Mouse (Mus musculus) kidney, embryonic 15.5 days (tissue): ENCODE results near the gene Tbck. TPM values are rescaled to one million over a fixed set of nuclear protein-coding genes. Genes with fewer than 3 reads are reported as not detected.

Experiments used
- ATAC-seq: fragments of 200-750 bp; cut with Nextera tagmentation; replicated peaks from 2 replicates; pipeline ENCODE4 v1.8.0; 2017; ENCODE audit warnings: moderate TSS enrichment; ENCODE audit not compliant: low FRiP score
- H3K27ac ChIP-seq: fragments of 300-500 bp; sonication (generic); 2 replicates; pipeline ENCODE4 v1.5.1; 2015; ENCODE audit warnings: mild to moderate bottlenecking, inconsistent platforms
- H3K27me3 ChIP-seq: fragments of 300-500 bp; sonication (generic); 2 replicates; pipeline ENCODE4 v1.6.1; 2015; ENCODE audit warnings: inconsistent platforms
- H3K36me3 ChIP-seq: fragments of 300-500 bp; sonication (generic); 2 replicates; pipeline ENCODE4 v1.6.1; 2015; ENCODE audit warnings: inconsistent platforms
- H3K4me1 ChIP-seq: fragments of 300-500 bp; sonication (generic); 2 replicates; pipeline ENCODE4 v1.6.1; 2015; ENCODE audit warnings: inconsistent platforms
- H3K4me2 ChIP-seq: fragments of 300-500 bp; sonication (generic); 2 replicates; pipeline ENCODE4 v1.6.1; 2015; ENCODE audit warnings: moderate library complexity, mild to moderate bottlenecking, inconsistent platforms
- H3K4me3 ChIP-seq: fragments of 300-500 bp; sonication (generic); replicated peaks from 2 replicates; pipeline ENCODE4 v1.5.1; 2015; ENCODE audit warnings: mild to moderate bottlenecking, inconsistent platforms
- H3K9ac ChIP-seq: fragments of 300-500 bp; sonication (generic); 2 replicates; pipeline ENCODE4 v1.6.1; 2015; ENCODE audit warnings: mild to moderate bottlenecking, inconsistent platforms
- H3K9me3 ChIP-seq: fragments of 300-500 bp; sonication (generic); replicated peaks from 2 replicates; pipeline ENCODE4 v1.6.1; 2016; ENCODE audit warnings: inconsistent platforms
- WGBS: fragments of 180-500 bp; shearing (Covaris S2); methylation state at CpG from one replicate; pipeline ENCODE4 v1.1.7; 2015; ENCODE audit warnings: mixed read lengths; 5-methylcytosine and 5-hydroxymethylcytosine counted together
- polyA plus RNA-seq: library from polyadenylated mRNA; unstranded; fragments of >200 nt; fragmentation: Nextera tagmentation; extraction: Ambion mirVana; gene quantifications from 2 replicates; pipeline ENCODE4 v1.2.1, GENCODE M21; 2015

Tbck gene
- polyA plus RNA-seq, 1 experiment from 2014 or later = 22.6 TPM

DNA sequence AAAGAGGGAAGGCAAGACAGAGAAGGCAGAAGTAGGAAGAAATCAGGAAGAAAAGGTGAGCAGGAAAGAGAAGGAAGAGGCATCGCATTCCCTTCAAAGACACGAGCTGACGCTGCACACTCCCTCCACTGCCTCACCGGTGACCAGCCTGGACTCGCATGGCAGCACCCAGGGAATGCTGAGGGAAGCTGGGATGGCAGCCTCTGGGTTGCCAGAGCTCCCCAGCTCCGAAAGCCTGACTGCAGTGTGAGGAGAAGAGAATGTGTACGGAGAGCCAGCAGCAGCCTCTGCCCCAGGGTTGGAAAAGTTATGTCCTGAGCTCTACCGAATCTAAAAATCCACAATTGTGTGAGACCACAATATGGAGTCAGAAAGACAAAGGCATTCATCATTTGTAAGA is 155.6 kb downstream of the Tbck start:
- Histone ChIP-seq H3K27me3 (no peaks in the 10 kb centered on the region), H3K4me1 (no peaks in the 10 kb centered on the region), H3K9ac (no peak overlapping the region), H3K9me3 (no peaks in the 10 kb centered on the region), H3K4me3 (no peak overlapping the region), H3K36me3 (peaks cover 29% of the 10 kb centered on the region), H3K4me2 (no peak overlapping the region), H3K27ac (0 out of 2 replicates have a peak overlapping the region, but pooled peaks have one; percentile 11)
- WGBS = 58% methylated on average over 8 of the region's 8 CpGs
- peak; percentile 94 for ATAC-seq

DNA sequence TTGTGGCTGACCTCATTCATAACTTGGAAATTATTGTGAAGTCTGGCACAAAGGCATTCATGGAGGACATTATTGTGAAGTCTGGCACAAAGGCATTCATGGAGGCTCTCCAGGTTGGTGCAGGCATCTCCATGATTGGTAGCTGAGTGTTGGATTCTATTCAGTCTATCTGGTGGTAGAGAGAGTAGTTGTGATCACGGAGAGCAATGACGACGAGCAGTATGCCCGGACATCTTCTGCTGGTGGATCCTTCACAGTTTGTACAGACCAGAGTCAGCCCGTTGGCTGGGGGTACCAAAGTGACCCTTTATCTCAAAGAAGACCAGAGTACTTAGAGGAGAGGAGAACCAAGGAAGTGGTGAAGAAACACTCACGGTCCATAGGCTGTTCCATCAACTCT is 158.7 kb downstream of the Tbck start:
- Histone ChIP-seq H3K27ac (no peak overlapping the region), H3K9me3 (no peaks in the 10 kb centered on the region), H3K9ac (no peak overlapping the region), H3K27me3 (no peaks in the 10 kb centered on the region), H3K4me1 (no peaks in the 10 kb centered on the region), H3K36me3 (peaks cover 17% of the 10 kb centered on the region), H3K4me3 (no peak overlapping the region), H3K4me2 (no peak overlapping the region)
- WGBS = 90% methylated on average over 6 of the region's 6 CpGs
- ATAC-seq = no peak

DNA sequence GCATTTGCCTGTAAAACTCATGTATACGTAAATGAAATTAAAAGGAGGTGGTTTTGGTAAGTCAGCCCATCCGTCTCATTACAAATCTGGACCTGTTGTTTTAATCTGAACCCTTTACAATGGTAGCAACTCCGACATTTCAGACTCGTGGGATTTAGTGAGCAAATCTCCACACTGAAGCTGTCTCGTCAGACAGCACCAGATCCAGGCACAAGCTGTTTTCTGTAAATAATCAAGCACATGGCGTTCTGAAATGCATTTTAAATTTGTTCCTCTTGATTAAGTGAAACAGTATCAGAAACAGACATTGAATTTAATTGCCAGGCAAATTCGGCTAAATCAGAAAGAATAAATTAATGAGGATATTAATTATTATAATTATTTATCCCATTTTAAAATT is 165.7 kb downstream of the Tbck start:
- no peaks in the 10 kb centered on the region for H3K9me3 ChIP-seq
- no peak overlapping the region for H3K4me2 ChIP-seq
- H3K9ac ChIP-seq = no peak overlapping the region
- H3K4me1 ChIP-seq = peaks cover 8% of the 10 kb centered on the region; the same call in 1 of the 2 replicates
- 75% methylated on average over 7 of the region's 7 CpGs for WGBS
- H3K27ac ChIP-seq = no peak overlapping the region
- ATAC-seq = no peak
- H3K4me3 ChIP-seq = no peak overlapping the region
- no peaks in the 10 kb centered on the region for H3K36me3 ChIP-seq
- H3K27me3 ChIP-seq = no peaks in the 10 kb centered on the region

DNA sequence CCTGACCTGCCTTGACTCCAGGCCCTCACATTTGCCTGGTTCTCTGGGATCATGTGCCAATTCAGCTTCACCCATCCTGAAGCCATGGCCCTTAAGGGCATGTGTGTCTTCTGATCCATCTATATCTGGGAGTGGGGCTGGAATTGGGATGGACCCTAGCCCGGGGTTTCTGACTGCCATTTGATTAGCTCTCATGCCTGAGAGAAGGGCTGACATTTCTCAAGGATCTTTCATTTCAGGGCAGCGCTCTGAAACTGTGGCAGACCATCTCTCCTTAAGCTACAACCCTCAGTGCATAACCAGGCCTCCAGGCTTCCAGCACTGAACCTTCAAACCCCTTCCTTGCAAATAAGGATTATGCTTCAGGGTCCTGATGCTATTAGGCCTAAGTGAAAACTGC is 166.5 kb downstream of the Tbck start:
- H3K4me3 ChIP-seq = no peak overlapping the region
- 87% methylated on average over 2 of the region's 2 CpGs for WGBS
- no peaks in the 10 kb centered on the region for H3K27me3 ChIP-seq
- H3K36me3 ChIP-seq = no peaks in the 10 kb centered on the region
- no peak overlapping the region for H3K4me2 ChIP-seq
- no peak overlapping the region for H3K9ac ChIP-seq
- no peak for ATAC-seq
- no peak overlapping the region for H3K27ac ChIP-seq
- peaks cover 12% of the 10 kb centered on the region for H3K4me1 ChIP-seq
- no peaks in the 10 kb centered on the region for H3K9me3 ChIP-seq

DNA sequence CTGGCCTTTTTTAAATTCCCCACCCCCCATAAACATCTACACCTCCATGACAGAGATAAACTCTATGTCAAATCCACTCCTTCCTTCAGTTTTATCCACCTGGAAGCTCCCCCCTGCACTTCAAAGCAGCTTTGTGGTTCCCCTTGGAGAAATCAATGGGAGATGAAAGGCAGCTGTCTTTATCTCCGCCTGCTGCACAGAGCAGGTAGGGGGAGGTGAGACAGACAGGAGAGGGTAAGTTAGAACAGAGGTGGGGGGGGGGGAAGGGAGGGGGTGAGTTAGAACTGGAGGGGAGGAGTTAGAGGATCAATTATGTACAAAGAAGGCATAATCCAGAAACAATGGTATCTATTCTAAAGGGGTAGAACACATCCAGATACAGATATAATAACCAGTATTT is 167.5 kb downstream of the Tbck start:
- no peak overlapping the region for H3K9ac ChIP-seq
- no peak for ATAC-seq
- H3K4me2 ChIP-seq = no peak overlapping the region
- H3K9me3 ChIP-seq = no peaks in the 10 kb centered on the region
- H3K27ac ChIP-seq = no peak overlapping the region
- no peak overlapping the region for H3K4me3 ChIP-seq
- peaks cover 21% of the 10 kb centered on the region for H3K4me1 ChIP-seq
- no peaks in the 10 kb centered on the region for H3K36me3 ChIP-seq
- 74% methylated on average over 1 of the region's 1 CpGs for WGBS
- no peaks in the 10 kb centered on the region for H3K27me3 ChIP-seq

DNA sequence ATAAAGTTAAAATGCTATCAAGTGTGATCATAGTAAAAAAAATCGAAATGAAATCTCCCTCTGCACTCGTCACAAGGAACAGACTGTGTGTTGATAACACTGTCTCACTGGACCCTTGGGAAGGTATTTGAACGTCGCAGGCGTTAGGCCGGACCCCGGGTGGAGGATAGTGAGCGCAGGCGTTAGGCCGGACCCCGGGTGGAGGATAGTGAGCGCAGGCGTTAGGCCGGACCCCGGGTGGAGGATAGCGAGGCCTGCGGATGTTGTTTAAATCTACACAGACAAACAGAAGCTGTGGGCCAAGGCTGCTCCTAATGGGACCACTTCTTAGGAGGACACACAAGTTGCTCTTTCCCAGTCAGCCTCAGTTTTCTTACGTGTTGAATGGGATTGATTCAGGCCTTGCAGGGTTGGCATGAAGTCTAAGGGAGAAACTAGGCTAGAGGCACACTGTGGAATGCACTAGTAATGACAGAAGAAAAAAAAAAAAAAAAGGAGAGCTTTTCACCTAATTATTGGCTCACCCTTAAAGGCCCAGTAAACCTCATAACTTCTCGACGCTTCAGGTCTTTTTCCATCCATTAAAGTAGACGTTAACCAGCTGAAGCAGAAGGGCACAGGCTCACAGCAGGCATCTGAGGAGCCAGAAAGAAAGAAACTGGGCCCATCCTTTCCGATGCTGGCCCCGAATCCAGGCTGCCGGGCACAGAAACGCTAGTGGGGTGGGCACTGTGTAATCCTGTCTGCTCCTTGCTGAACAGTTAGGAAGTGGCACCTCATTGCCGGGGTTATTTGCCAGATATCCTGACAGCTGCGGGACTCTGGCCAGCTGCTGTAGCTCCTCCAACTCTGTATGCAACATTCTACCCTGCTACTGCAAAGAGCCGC is 168.1 kb downstream of the Tbck start:
- no peaks in the 10 kb centered on the region for H3K36me3 ChIP-seq
- no peak overlapping the region for H3K27ac ChIP-seq
- H3K27me3 ChIP-seq = no peaks in the 10 kb centered on the region
- ATAC-seq = no peak
- H3K4me1 ChIP-seq = peaks cover 25% of the 10 kb centered on the region
- no peak overlapping the region for H3K4me3 ChIP-seq
- no peak overlapping the region for H3K9ac ChIP-seq
- WGBS = 67% methylated on average over 28 of the region's 28 CpGs
- no peak overlapping the region for H3K4me2 ChIP-seq
- H3K9me3 ChIP-seq = no peaks in the 10 kb centered on the region

DNA sequence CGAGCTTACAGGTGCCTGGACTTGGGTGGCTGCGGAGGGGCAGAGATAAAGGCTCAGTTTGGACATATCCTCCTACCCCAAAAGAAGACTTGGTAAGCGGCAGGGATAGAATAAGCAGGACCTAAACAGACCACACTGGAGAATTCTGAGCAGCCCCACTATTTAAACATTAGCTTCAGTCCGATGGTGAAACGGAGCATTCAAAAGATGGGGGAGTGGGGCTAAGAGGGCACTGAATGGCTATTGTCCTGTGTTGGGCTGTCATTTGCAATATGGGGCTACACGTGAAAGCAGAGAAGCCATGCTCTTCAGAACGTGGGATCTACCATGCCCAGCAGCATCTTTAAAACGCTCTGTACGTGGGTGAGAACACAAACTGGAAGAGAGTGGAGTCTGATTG is 170.3 kb downstream of the Tbck start:
- H3K27me3 ChIP-seq = no peaks in the 10 kb centered on the region
- no peaks in the 10 kb centered on the region for H3K36me3 ChIP-seq
- no peak overlapping the region for H3K4me2 ChIP-seq
- peaks cover 37% of the 10 kb centered on the region for H3K4me1 ChIP-seq
- H3K27ac ChIP-seq = no peak overlapping the region
- ATAC-seq = no peak
- H3K9me3 ChIP-seq = no peaks in the 10 kb centered on the region
- H3K4me3 ChIP-seq = no peak overlapping the region
- 81% methylated on average over 9 of the region's 9 CpGs for WGBS
- H3K9ac ChIP-seq = no peak overlapping the region

DNA sequence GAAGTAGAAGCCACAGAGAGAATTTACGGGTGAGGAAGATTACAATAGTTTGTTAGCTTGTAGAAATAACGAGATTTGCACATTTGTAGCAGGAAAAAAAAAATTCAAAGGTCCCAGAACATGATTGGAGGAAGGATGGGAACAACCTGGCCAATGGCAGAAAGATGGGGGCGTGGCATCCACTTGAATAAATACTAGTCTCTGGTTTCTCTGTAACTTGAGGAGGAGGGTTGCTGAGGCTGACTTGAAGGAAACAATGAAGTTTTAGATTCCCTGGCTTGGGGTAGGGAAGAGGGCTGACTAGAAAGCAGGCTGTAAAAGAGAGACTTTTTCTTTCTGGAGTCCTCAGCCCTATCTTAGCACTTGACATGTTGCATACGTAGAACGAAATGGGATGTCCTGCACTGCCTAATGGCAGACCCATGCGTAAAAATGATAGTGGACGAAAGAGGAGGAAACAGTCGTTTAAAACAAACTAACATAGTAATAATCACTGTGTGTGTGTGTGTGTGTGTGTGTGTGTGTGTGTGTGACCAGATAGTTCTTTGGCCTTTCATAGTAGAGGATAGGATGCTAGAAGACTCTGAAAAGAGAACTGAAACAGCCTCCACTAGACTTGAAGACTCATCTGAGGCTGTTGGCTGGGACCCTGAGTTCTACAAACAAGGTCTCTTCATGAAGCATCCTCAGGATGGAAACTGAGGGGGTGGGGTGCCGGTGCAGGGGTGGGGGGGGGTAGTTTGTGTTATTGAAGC is 171.7 kb downstream of the Tbck start:
- ATAC-seq = peak; percentile 64
- H3K36me3 ChIP-seq = no peaks in the 10 kb centered on the region
- 0 out of 2 replicates have a peak overlapping the region, but pooled peaks have one; percentile 12 for H3K4me2 ChIP-seq
- H3K27me3 ChIP-seq = no peaks in the 10 kb centered on the region
- 46% methylated on average over 9 of the region's 9 CpGs for WGBS
- no peak overlapping the region for H3K9ac ChIP-seq
- 0 out of 2 replicates have a peak overlapping the region, but pooled peaks have one; percentile 37 for H3K27ac ChIP-seq
- H3K4me1 ChIP-seq = peaks cover 48% of the 10 kb centered on the region
- no peak overlapping the region for H3K4me3 ChIP-seq
- H3K9me3 ChIP-seq = no peaks in the 10 kb centered on the region

DNA sequence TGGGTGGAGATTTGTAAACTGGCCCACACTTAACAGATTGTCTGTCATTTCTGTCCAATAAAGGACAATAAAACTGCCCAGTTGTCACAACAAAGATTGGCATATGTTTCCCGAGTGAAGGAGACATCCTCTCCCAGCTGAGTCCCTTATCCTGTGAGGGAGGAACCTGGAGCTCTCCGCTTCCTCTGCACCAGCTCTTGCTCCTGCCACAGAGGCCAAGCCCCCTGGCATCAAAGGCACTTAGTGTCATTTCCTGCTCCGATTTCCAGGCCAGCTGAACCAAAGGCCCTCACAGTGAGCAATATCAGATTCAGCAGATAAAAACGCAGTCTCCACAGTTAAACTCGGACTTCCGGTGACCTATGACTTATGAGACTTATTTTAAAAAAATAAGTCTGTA is 172.7 kb downstream of the Tbck start:
- H3K27me3 ChIP-seq = no peaks in the 10 kb centered on the region
- no peaks in the 10 kb centered on the region for H3K9me3 ChIP-seq
- whole genome bisulfite sequencing = 18% methylated on average over 6 of the region's 6 CpGs

DNA sequence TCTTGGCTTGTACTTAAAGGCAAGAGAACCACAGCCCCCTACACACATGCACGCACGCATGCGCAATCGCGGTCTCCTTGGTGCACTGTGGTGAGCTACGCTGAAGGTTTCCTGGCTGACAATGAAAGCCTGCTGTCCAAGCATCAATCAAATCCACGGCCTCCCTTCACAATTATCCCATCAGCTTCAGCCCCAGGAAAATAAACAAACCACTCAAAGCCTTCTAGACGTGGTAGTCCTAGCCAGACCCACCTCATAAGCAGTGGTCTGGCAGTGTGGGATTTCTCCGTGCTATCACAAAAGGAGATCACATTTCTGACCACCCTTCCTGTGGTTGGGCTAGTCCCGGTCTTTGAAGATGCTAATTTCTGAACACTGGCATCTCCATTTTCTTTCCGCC is 174.9 kb downstream of the Tbck start:
- no peaks in the 10 kb centered on the region for H3K27me3 ChIP-seq
- H3K36me3 ChIP-seq = no peaks in the 10 kb centered on the region
- WGBS = 63% methylated on average over 11 of the region's 11 CpGs
- no peak overlapping the region for H3K4me3 ChIP-seq
- H3K4me1 ChIP-seq = peaks cover 45% of the 10 kb centered on the region
- H3K27ac ChIP-seq = 0 out of 2 replicates have a peak overlapping the region, but pooled peaks have one; percentile 0
- H3K9me3 ChIP-seq = no peaks in the 10 kb centered on the region
- no peak overlapping the region for H3K9ac ChIP-seq
- no peak for ATAC-seq
- no peak overlapping the region for H3K4me2 ChIP-seq

More for the DNA sequence above, 172.7 kb downstream of the Tbck start:
- ATAC-seq = no peak
- Histone ChIP-seq H3K4me1 (peaks cover 51% of the 10 kb centered on the region), H3K4me3 (no peak overlapping the region), H3K27ac (no peak overlapping the region), H3K4me2 (no peak overlapping the region), H3K9ac (no peak overlapping the region), H3K36me3 (no peaks in the 10 kb centered on the region)

DNA sequence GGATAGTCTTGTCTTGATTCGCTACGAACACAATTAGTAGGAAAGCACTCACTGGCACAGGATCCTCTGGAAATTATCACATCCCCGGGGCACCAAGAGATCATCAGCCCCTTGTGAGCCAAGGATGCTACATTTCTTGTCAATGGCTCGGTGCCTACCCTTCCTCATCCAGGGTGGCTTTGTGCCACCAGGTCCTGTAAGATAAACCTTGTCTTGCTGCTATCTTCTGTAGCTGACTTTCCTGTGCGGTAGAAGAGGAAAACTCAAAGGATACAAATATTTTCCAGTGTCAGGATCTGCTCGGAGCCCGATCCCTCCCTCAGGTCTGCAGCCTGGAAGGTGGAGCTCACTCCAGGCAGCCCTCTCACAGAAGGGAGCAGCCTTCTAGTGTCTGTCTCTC is 175.6 kb downstream of the Tbck start:
- H3K27ac ChIP-seq = no peak overlapping the region
- H3K27me3 ChIP-seq = no peaks in the 10 kb centered on the region
- H3K4me3 ChIP-seq = no peak overlapping the region
- 87% methylated on average over 7 of the region's 7 CpGs for whole genome bisulfite sequencing
- peaks cover 50% of the 10 kb centered on the region for H3K4me1 ChIP-seq
- H3K9ac ChIP-seq = no peak overlapping the region
- ATAC-seq = no peak
- H3K9me3 ChIP-seq = no peaks in the 10 kb centered on the region
- H3K4me2 ChIP-seq = no peak overlapping the region
- H3K36me3 ChIP-seq = no peaks in the 10 kb centered on the region

DNA sequence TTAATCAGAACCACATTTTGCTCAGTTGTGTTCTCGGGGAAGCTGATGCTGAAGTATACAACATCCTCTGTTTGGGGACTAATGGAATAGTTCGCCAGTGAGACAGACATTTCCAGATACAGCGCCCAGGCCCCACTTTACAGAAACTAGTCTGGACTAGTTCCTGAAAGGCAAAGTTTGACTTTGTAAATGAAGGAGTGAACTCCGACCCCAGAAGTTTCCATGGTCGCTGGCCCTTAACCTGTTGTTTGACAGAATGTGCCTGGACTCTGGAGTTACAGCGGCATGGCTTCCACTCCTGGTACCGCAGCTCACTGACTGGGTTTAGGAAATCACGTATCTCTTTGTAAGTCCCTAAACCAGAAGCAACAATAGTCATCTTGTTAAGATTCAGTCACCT is 176.9 kb downstream of the Tbck start:
- no peak for ATAC-seq

More for the DNA sequence above, 176.9 kb downstream of the Tbck start:
- H3K4me3 ChIP-seq = no peak overlapping the region
- H3K4me1 ChIP-seq = peaks cover 51% of the 10 kb centered on the region
- no peak overlapping the region for H3K4me2 ChIP-seq
- no peak overlapping the region for H3K9ac ChIP-seq
- whole genome bisulfite sequencing = 72% methylated on average over 8 of the region's 8 CpGs
- no peak overlapping the region for H3K27ac ChIP-seq
- no peaks in the 10 kb centered on the region for H3K9me3 ChIP-seq
- H3K36me3 ChIP-seq = no peaks in the 10 kb centered on the region
- H3K27me3 ChIP-seq = no peaks in the 10 kb centered on the region
